Mouse (Mus musculus): ENCODE measurements around the gene Chd2.

- TF ChIP-seq CTCF (IDR thresholded peaks at IDR 0.05; ENCODE audit: low read depth, low read length) (no peak), POLR2A (IDR thresholded peaks at IDR 0.05; ENCODE audit: borderline replicate concordance, low read depth, low read length) (no peak)
These were observed 87.5 kb downstream of the Chd2 start for GRCm38 (mm10) chr7:73454113-73454512.

All from bone marrow macrophage, adult 2 months (primary cell).